Mouse (Mus musculus) myocyte (in vitro differentiated cells): ENCODE measurements at regions not wholly inside any gene's neighbourhood (a gene's known extent, or its start where the extent isn't known, plus 50 kb on each side); places are given as distances from the start of the nearest gene placed in this dataset.

Experiments used
- H3K27me3 ChIP-seq: one replicate; pipeline ENCODE4 v1.6.1; 2011; ENCODE audit not compliant: control insufficient read depth, insufficient read depth, insufficient read length
- H3K36me3 ChIP-seq: one replicate; pipeline ENCODE4 v1.6.1; 2011; ENCODE audit not compliant: control insufficient read depth, insufficient read depth
- H3K4me2 ChIP-seq: one replicate; pipeline ENCODE4 v1.6.1; 2011; ENCODE audit warnings: low read depth, control low read depth
- H3K4me3 ChIP-seq: one replicate; pipeline ENCODE4 v1.5.1; 2011; ENCODE audit warnings: mild to moderate bottlenecking, control low read depth, moderate library complexity
- H3K79me2 ChIP-seq: one replicate; pipeline ENCODE4 v1.6.1; 2011; ENCODE audit not compliant: control insufficient read depth, insufficient read depth
- H3ac ChIP-seq: one replicate; pipeline ENCODE4 v1.6.1; 2011; ENCODE audit not compliant: control insufficient read depth, insufficient read length
- CEBPB ChIP-seq: IDR thresholded peaks from 2 replicates; pipeline ENCODE4 v1.6.1; 2011; ENCODE audit warnings: mild to moderate bottlenecking, moderate library complexity; ENCODE audit not compliant: poor library complexity, insufficient read depth, severe bottlenecking
- E2F4 ChIP-seq: IDR thresholded peaks from one replicate; pipeline ENCODE4 v1.6.1; 2011; ENCODE audit warnings: mild to moderate bottlenecking, control low read depth, moderate library complexity; ENCODE audit not compliant: insufficient read depth
- MAX ChIP-seq: IDR thresholded peaks from one replicate; pipeline ENCODE4 v1.6.1; 2011; ENCODE audit warnings: low read depth, mild to moderate bottlenecking, control low read depth
- MYOD1 ChIP-seq, 3 experiments: IDR thresholded peaks; one replicate each; pipeline ENCODE4 v1.6.1; 2011; ENCODE audit warnings: control low read depth in 2 of 3, low read depth in 2 of 3, mild to moderate bottlenecking in 2 of 3, moderate library complexity in 1 of 3; ENCODE audit not compliant: insufficient read length in 2 of 3, control insufficient read depth in 1 of 3
- MYOG ChIP-seq, 3 experiments: IDR thresholded peaks; one replicate each; pipeline ENCODE4 v1.6.1; 2011; ENCODE audit warnings: control low read depth in 2 of 3, low read depth in 2 of 3, mild to moderate bottlenecking in 2 of 3; ENCODE audit not compliant: insufficient read length in 2 of 3, control insufficient read depth in 1 of 3, insufficient read depth in 1 of 3
- POLR2A ChIP-seq: IDR thresholded peaks from one replicate; pipeline ENCODE4 v1.6.1; 2011; ENCODE audit warnings: low read depth, mild to moderate bottlenecking, control low read depth, moderate library complexity; ENCODE audit not compliant: insufficient read length
- POLR2AphosphoS2 ChIP-seq: IDR thresholded peaks from one replicate; pipeline ENCODE4 v1.6.1; 2011; ENCODE audit warnings: low read depth, control low read depth; ENCODE audit not compliant: insufficient read length
- REST ChIP-seq: IDR thresholded peaks from one replicate; pipeline ENCODE4 v1.6.1; 2011; ENCODE audit warnings: mild to moderate bottlenecking, control low read depth, moderate library complexity; ENCODE audit not compliant: insufficient read depth, insufficient read length
- SRF ChIP-seq: IDR thresholded peaks from one replicate; pipeline ENCODE4 v1.6.1; 2011; ENCODE audit warnings: low read depth; ENCODE audit not compliant: control insufficient read depth, insufficient read length
- TCF12 ChIP-seq: IDR thresholded peaks from one replicate; pipeline ENCODE4 v1.6.1; 2011; ENCODE audit warnings: mild to moderate bottlenecking, control low read depth; ENCODE audit not compliant: poor library complexity, insufficient read depth, severe bottlenecking
- TCF3 ChIP-seq: IDR thresholded peaks from one replicate; pipeline ENCODE4 v1.6.1; 2011; ENCODE audit warnings: low read depth, control low read depth; ENCODE audit not compliant: insufficient read length
- USF1 ChIP-seq: IDR thresholded peaks from one replicate; pipeline ENCODE4 v1.6.1; 2011; ENCODE audit warnings: low read depth, mild to moderate bottlenecking, control low read depth, moderate library complexity

DNA sequence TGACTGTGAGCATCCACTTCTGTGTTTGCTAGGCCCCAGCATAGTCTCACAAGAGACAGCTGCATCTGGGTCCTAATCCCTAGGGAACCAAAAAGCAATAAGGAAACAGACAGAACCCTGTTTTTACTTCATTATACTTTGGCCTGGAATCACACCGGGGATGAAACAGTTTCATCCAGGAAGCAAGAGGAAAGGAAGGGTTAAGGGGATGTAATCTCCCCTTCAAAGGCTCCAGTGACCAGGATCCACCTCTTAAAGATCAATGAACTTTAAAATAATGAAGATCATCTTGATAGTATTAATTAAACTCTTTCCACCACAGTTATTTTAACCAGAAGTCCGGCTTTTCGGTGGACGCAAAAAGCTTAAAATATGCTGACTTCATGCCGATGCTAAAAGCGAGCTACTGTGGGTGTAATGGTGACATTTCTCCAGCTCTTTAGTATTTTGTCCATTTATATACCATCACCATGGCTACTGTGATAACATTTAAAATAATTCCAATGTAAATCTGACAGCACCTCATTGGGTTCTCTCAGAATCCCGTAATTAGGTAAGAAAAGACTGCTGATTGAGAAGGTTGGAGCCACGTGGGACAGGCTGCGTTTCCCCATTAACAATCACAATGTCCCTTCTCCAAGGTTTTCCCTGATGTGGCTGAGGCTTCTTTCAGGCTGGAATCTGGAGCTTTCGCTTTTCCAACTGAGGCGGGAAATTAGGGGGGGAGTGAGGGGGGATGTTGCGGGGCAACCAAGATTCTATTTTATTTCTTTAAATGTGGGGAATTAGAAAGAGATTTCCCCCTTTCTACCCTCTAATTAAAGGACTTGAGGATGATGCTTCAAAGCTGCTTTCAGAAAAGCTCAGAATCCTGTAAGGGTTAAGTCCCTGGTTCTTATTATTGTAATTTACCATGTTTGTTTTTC, 560.0 kb upstream of the Pdzrn3 start:
- H3K36me3 ChIP-seq = no peaks in the 10 kb centered on the region
- H3K79me2 ChIP-seq = no peaks in the 10 kb centered on the region
- no peaks in the 10 kb centered on the region for H3K27me3 ChIP-seq
- no peak overlapping the region for H3K4me2 ChIP-seq
- H3K4me3 ChIP-seq = no peak overlapping the region
- TF ChIP-seq TCF12 = no peak
- no peak for TF ChIP-seq POLR2AphosphoS2
- TF ChIP-seq TCF3 = no peak
- no peak for TF ChIP-seq USF1
- TF ChIP-seq E2F4 = no peak
- TF ChIP-seq MYOG (IDR thresholded peaks at IDR 0.05; ENCODE audit: control insufficient read depth in 1 of 3, insufficient read depth in 1 of 3, insufficient read length in 2 of 3, low read depth in 2 of 3) = no peak
- TF ChIP-seq POLR2A = no peak
- no peak for TF ChIP-seq SRF
- TF ChIP-seq CEBPB = no peak
- no peak for TF ChIP-seq MYOD1 (IDR thresholded peaks at IDR 0.05; ENCODE audit: control insufficient read depth in 1 of 3, insufficient read length in 2 of 3, low read depth in 2 of 3)
- no peak overlapping the region for H3ac ChIP-seq

DNA sequence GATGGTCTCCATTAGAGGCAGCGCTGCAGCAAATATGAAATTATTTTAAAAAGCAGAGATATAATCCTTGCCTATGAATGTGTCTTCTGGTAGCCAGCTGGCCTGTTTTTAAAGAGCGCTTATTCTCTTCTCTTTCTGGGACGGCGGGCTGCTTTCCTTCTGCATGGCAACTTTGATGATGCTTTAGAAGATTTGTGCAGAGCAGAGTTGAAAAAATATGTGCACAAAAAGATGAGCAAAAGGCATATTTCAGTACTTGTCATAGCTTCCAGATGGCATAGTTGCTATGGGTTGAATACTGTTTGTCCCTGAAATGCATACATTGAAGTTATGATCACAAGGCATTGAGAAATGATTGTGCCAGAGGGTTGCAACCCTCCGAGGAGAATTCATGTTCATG, 554.1 kb upstream of the Pdzrn3 start:
- no peak overlapping the region for H3ac ChIP-seq
- H3K27me3 ChIP-seq = no peaks in the 10 kb centered on the region
- no peak for TF ChIP-seq POLR2A
- no peak for TF ChIP-seq TCF12
- TF ChIP-seq MYOD1 (IDR thresholded peaks at IDR 0.05; ENCODE audit: control insufficient read depth in 1 of 3, insufficient read length in 2 of 3, low read depth in 2 of 3) = no peak
- no peak for TF ChIP-seq E2F4
- TF ChIP-seq MYOG (IDR thresholded peaks at IDR 0.05; ENCODE audit: control insufficient read depth in 1 of 3, insufficient read depth in 1 of 3, insufficient read length in 2 of 3, low read depth in 2 of 3) = no peak
- no peak for TF ChIP-seq TCF3
- no peak for TF ChIP-seq USF1
- no peak for TF ChIP-seq POLR2AphosphoS2
- no peak for TF ChIP-seq CEBPB
- TF ChIP-seq REST = no peak
- TF ChIP-seq MAX = no peak
- TF ChIP-seq SRF = no peak
- H3K4me3 ChIP-seq = no peak overlapping the region
- H3K36me3 ChIP-seq = no peaks in the 10 kb centered on the region
- H3K79me2 ChIP-seq = no peaks in the 10 kb centered on the region
- H3K4me2 ChIP-seq = no peak overlapping the region

DNA sequence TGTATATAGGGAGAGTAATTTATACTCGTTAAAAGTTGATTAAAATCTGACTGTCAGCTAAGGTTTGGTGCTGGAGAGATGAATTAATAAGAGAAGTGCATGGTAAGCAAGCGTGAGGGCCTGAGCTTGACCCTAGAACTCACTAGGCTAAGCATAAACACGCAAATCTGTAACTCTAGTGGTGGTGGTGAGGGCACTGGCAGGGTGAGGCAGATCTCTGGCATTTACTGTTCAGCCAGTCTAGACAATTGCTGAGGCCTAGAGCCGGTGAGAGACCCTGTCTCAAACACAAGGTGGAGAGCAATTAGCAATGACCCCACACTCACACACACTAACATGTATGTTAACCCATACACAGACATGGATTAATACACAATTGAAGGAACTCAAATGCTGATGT, 544.0 kb upstream of the Pdzrn3 start:
- no peaks in the 10 kb centered on the region for H3K27me3 ChIP-seq
- H3K79me2 ChIP-seq = no peaks in the 10 kb centered on the region
- H3K4me3 ChIP-seq = no peak overlapping the region
- no peak overlapping the region for H3K4me2 ChIP-seq
- TF ChIP-seq MYOG (IDR thresholded peaks at IDR 0.05; ENCODE audit: control insufficient read depth in 1 of 3, insufficient read depth in 1 of 3, insufficient read length in 2 of 3, low read depth in 2 of 3) (no peak), REST (no peak), TCF12 (no peak), E2F4 (no peak)
- H3ac ChIP-seq = no peak overlapping the region
- no peaks in the 10 kb centered on the region for H3K36me3 ChIP-seq

DNA sequence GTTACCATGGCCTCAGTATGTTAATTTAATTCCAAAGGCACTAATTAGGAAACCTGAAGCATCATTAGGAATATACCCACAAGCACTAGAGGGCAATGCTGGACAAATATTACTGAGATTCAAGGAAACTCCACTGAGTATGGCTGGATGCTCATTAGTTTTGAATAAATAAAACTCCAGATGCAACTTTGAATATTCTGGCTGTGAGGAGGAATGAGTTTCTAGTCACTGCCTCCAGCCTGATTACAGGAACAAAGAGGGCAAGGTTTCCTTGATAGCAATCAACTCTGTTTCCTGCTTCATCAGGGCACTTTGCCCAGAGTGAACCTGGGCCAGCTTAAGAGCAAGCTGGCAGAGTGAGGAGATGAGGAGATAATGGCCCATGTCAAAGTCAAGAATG, 543.5 kb upstream of the Pdzrn3 start:
- H3ac ChIP-seq = no peak overlapping the region
- no peaks in the 10 kb centered on the region for H3K79me2 ChIP-seq
- H3K36me3 ChIP-seq = no peaks in the 10 kb centered on the region
- no peaks in the 10 kb centered on the region for H3K27me3 ChIP-seq
- TF ChIP-seq MYOD1 (IDR thresholded peaks at IDR 0.05; ENCODE audit: control insufficient read depth in 1 of 3, insufficient read length in 2 of 3, low read depth in 2 of 3) (no peak), USF1 (no peak), SRF (no peak), REST (no peak), POLR2AphosphoS2 (no peak), TCF3 (no peak), MAX (no peak), E2F4 (no peak), CEBPB (no peak), MYOG (IDR thresholded peaks at IDR 0.05; ENCODE audit: control insufficient read depth in 1 of 3, insufficient read depth in 1 of 3, insufficient read length in 2 of 3, low read depth in 2 of 3) (no peak), POLR2A (no peak), TCF12 (no peak)
- H3K4me2 ChIP-seq = no peak overlapping the region
- H3K4me3 ChIP-seq = no peak overlapping the region

DNA sequence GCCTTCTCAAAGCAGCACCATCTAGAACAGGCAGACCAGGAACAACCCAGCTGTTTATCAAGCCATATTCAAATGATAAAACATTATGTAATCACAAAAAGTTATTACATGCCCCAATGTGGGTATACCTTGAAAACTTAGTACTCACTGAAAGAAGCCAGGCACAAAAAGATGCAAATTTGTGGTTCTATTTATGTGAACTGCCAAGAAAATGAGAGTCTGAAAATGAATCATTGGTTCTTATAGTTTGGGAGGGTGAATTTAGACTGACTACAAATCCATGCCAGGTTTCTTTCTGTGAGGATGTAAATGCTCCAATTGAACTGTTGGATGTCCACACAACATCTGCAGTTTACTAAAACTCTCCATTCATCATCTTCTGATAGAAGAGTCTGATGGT, 541.2 kb upstream of the Pdzrn3 start:
- H3K4me3 ChIP-seq = no peak overlapping the region
- H3K36me3 ChIP-seq = no peaks in the 10 kb centered on the region
- H3K4me2 ChIP-seq = no peak overlapping the region
- no peak overlapping the region for H3ac ChIP-seq
- H3K79me2 ChIP-seq = no peaks in the 10 kb centered on the region
- H3K27me3 ChIP-seq = no peaks in the 10 kb centered on the region
- no peak for TF ChIP-seq TCF3
- no peak for TF ChIP-seq MAX
- TF ChIP-seq MYOD1 (IDR thresholded peaks at IDR 0.05; ENCODE audit: control insufficient read depth in 1 of 3, insufficient read length in 2 of 3, low read depth in 2 of 3) = no peak
- no peak for TF ChIP-seq CEBPB
- no peak for TF ChIP-seq E2F4
- no peak for TF ChIP-seq POLR2A
- TF ChIP-seq REST = no peak
- no peak for TF ChIP-seq SRF
- no peak for TF ChIP-seq MYOG (IDR thresholded peaks at IDR 0.05; ENCODE audit: control insufficient read depth in 1 of 3, insufficient read depth in 1 of 3, insufficient read length in 2 of 3, low read depth in 2 of 3)
- no peak for TF ChIP-seq POLR2AphosphoS2
- no peak for TF ChIP-seq TCF12
